Mouse (Mus musculus): ENCODE measurements at regions not wholly inside any gene's neighbourhood (a gene's known extent, or its start where the extent isn't known, plus 50 kb on each side); places are given as distances from the start of the nearest gene placed in this dataset.

GRCm38 (mm10) chr19:36178828-36179251 is 58.9 kb upstream of the Ankrd1 start:
- CTCF ChIA-PET = no interaction called here

DNA sequence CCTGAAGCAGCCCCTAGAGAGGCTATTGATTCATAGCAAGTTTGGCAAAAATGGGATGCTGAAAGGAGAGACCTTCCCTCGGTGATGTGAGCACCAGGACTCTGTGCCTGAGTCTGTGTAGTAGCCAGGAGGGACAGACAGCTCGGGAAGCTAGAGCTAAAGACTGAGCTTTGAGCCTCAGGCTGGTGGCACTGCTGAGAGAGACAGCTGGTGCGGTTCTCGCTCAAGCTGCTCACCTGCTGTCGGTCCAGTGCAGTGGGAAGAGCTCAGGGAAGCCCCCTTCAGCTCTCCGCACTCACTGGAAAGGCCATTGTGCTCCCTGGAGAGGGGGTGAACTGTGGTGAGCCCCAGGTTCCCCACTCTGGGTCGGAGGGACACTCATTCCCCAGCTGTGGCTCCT is 60.4 kb upstream of the Ankrd1 start:
- CTCF ChIA-PET = no interaction called here

DNA sequence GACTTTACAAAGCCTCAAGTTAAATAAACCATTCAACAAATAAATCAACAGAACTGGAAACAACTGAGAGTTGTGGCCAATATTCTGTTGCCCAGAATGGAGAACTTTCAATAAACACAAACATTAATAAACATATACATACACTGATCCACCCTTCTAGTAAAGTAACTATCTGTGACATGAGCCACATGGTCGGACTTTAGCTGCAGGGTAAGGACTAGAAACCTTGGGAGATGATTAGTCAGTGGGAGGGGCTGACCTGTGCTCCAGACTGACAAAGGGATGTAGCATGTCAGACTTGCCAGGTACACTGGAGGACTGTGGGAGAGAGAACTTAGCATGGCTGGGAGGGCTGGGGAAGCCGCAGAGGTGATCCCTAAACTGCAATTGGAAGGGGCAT is 61.6 kb upstream of the Ankrd1 start:
- CTCF ChIA-PET = interaction anchor here (1.4 kb wide), 1 partner anchor 259 kb away, joined by 5 read pairs; no protein-coding TSS in a partner anchor

DNA sequence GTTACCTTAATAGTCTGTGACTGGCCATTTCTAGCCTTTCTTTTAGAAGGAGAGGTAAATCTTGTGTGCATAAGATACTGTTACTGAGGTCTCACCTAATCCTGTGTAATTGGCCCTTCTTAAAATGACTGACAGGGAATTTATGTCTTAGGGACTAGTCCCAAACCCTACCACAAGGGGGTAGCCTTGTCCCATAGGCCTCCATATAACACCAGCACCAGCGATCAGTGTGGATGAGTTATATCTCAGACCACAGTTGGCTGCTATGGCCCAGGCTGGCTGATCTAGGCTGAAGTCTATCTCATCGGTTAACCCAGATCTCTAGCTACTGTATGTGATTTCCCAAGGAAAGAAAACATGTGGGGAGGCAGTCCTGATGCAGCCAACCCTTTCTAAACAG is 63.2 kb upstream of the Ankrd1 start:
- CTCF ChIA-PET = interaction anchor here (0.7 to 2.0 kb wide), 2 partner anchors 26 to 257 kb away, joined by 10 to 11 read pairs; no protein-coding TSS in a partner anchor

DNA sequence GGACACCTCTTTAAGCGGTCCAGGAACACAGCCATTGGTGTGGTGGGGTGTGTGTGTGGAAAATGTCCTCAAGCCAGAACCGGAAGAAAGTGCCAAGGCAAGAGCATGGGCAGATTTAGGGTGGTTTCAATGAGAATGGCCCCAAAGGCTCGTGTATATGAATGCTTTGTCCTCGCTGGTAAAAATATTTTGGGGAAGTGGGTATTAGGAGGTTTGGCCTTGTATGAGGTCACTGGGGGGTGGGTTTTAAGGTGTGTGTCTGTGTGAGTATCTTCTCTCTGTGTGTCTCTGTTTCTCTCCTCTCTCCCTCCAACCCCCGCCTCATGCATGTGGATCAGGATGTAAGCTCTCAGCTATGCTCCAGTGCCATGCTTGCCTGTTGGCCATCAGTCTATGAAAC is 69.8 kb upstream of the Ankrd1 start:
- CTCF ChIA-PET = no interaction called here

- CTCF ChIA-PET = no interaction called here
Measured at GRCm38 (mm10) chr19:36191641-36192040, 71.7 kb upstream of the Ankrd1 start.

- CTCF ChIA-PET = interaction anchor here (0.7 kb wide), 1 partner anchor 229 kb away, joined by 3 read pairs; no protein-coding TSS in a partner anchor
Measured at GRCm38 (mm10) chr19:36204269-36204668, 84.4 kb upstream of the Ankrd1 start.

GRCm38 (mm10) chr19:36204965-36205718 is 85.2 kb upstream of the Ankrd1 start:
- CTCF ChIA-PET = no interaction called here

DNA sequence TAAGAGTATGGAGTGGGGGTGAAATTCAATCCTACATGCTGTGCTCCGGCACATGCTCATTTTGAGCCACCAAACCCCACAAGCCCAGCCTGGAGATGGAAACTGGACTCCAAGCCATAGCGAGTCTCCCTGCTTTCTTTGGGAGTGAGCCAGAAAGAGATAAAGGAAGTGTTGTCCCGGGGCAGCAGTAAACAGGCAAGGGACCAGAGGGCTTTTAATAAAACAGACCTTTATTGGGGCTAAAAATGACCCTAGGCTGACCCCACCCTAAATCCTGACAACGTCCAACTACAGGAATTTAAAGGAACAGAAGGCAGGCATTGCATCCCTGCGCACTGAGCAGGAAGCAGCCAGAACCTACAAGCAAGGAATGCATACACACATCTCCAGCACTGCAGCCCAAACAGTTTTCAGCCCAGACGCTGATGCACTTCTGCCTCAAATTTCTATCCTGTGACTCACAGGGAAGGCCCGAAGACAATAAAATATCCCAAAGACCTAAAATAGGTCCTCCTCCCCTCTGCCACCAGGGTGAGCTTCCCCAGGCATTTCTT is 87.9 kb upstream of the Ankrd1 start:
- CTCF ChIA-PET = no interaction called here

GRCm38 (mm10) chr19:36208419-36208818 is 88.5 kb upstream of the Ankrd1 start:
- CTCF ChIA-PET = no interaction called here

- CTCF ChIA-PET = interaction anchor here (0.5 kb wide), 1 partner anchor 47 kb away, joined by 4 read pairs; no protein-coding TSS in a partner anchor
Measured at GRCm38 (mm10) chr19:36213461-36213860, 93.6 kb upstream of the Ankrd1 start.

DNA sequence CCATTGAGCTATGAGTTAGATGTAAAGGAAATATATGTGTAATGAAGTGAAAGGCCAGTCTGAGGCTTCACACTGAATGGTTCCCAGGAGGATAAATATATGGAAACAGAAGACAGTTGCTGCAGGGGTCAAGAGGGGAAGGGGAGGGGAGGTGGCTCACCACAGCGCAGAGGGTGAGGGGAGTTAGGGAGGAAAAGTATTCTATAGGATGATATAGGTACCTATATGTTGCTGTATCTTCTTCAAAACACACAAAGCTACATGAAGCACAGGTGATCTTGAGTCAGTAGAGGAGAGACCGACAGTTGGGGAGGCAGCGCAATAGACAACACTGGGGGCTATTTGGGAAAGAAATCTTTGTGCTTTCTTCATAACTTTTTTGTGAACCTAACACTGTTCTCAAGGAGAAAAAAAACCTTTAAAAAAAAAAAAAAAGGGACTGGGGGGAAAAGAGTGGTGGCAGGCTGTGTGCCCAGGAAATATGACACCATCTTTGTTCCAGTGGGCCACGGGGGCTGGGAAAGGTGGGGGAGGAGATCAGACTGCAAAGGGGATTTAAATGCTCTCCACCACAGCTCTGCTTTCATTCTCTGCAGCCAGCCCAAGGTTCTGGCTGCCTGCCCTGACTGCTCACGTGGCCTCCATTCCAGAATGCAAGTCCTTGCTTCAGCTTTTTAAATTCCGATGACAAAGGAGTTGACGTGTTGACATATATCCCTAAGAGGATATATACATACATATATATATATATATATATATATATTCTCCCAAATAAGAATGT is 94.5 kb upstream of the Ankrd1 start:
- CTCF ChIA-PET = interaction anchor here (0.8 kb wide), 1 partner anchor 133 kb away, joined by 5 read pairs; the partner anchor contains the start of gene Pcgf5

- CTCF ChIA-PET = interaction anchor here (0.5 kb wide), 1 partner anchor 21 kb away, joined by 3 read pairs; no protein-coding TSS in a partner anchor
Measured at GRCm38 (mm10) chr19:36217177-36217576, 97.3 kb upstream of the Ankrd1 start.

DNA sequence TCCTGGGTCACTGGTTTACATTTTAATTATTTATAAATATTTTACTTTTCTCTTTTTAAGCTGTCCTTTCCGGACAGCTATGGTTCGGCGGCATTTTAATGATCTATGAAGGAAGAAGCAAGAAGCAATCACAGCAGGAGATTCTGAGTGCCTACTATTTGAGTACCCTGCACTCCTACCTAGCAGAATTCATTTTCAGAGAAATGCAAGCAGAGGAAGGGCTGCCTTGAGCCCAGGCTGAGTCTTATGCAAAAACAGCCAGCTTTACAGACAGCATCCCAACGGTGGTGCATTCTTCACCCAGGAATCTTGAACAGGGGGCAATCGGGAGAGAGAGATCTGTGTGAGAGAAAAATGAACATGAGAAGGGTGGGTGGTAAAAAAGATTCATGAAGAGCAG is 97.7 kb upstream of the Ankrd1 start:
- CTCF ChIA-PET = no interaction called here

DNA sequence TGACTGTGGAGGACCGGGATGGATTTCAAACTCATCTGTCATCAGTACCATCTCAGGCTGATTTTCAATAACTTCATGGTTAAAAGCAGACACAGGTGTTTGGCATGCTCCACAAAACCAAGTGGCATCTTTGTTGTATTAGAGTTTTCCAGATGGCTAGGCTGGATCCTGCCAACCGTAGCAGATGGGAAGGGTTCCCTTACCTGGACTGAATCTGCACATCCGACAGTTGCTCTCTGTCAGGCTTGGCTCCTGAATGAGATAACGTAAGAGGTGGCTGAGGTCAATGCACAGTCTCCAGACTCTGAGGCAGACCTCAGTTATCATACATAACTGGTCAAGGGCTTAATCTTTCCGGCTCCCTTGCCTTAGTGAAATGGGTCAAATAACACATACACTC is 99.0 kb upstream of the Ankrd1 start:
- CTCF ChIA-PET = no interaction called here

DNA sequence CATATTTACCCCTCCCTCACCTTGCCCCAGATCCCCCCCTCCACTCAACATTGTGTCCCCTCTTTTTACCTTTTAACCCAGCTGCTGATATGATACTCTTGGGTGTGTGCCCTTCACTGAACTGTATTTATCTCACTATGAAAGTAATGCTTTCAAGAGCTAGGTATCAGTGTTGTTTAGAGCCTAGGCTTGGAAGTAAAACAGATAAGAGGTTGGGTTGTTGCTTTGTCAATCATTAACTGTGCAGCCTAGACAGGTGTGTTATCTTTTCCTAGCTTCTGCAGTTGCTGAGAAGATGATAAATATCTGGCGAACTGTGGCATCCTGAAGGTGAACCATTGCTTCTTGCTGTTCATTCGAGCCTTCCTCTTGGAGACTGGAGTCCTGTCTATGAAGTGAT is 101.2 kb upstream of the Ankrd1 start:
- CTCF ChIA-PET = no interaction called here

DNA sequence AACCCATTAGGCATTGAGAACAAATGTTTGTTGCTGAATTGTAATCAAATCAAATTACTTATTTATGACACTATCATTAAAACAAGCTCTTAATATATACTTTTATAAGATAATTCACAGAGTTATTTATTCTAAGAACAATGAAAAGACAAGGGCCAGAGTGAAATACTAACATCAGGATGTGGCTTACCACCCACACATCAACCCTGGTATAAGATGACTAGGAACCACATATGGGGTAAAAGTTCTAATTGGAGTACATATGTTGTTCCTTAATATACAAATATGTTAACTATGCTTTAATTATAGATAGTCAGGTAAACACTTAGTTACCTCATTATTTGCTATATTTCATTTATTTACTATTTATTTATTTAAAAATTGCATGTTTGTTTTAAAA is 101.7 kb upstream of the Ankrd1 start:
- CTCF ChIA-PET = no interaction called here

GRCm38 (mm10) chr19:36222198-36222597 is 102.3 kb upstream of the Ankrd1 start:
- CTCF ChIA-PET = no interaction called here

- CTCF ChIA-PET = no interaction called here
Measured at GRCm38 (mm10) chr19:36224518-36224917, 104.6 kb upstream of the Ankrd1 start.

DNA sequence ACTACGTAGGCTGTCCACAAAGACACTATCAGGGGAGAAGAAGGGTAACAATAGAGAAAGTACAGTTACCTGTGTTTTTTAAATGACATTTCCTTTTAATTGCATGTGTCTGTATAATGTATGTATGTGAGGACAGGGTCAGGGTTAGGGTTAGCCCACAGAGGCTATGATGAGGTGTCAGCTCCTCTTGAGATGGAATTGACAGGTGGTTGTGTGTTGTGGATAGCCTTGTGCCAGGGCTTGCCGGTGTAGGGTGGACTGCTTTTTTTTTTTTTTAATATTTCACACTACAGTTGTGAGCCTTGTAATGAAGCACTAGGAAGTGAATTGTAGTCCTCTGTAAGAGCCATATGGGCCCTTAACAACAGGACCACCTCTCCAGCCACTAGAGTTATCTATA is 105.7 kb upstream of the Ankrd1 start:
- CTCF ChIA-PET = no interaction called here

GRCm38 (mm10) chr19:36227418-36228160 is 107.7 kb upstream of the Ankrd1 start:
- CTCF ChIA-PET = interaction anchor here (0.6 kb wide), 1 partner anchor 187 kb away, joined by 3 read pairs; no protein-coding TSS in a partner anchor

DNA sequence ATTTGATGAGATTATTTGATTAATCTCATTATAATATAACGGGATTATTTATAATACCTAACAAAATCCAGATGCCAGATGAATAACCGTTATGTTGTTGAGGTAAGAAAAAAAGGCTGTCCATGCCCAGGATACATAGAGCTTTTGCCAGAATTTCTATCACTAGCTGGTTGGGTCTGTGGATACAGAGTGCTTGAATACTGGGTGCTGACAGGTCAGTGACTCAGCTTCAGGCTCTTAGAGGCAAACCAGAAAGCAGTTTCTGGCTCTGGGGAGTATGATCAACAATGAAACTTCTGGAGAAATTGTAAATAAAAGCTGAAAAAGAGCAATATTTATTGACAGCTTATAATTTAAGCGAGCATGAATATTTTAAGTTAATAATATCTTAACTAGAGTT is 109.4 kb upstream of the Ankrd1 start:
- CTCF ChIA-PET = no interaction called here

Data from spleen, embryonic (tissue).